Mouse (Mus musculus): ENCODE measurements around the gene Arfrp1. TPM values are rescaled to one million over a fixed set of nuclear protein-coding genes. Genes with fewer than 3 reads are reported as not detected.

Arfrp1 gene
- total and polyA plus RNA-seq, 3 experiments = 42.3 to 52.3 (median 50.7) TPM

GRCm38 (mm10) chr2:181312435-181312834 is 52.8 kb downstream of the Arfrp1 start:
- TF ChIP-seq POLR2A (IDR thresholded peaks at IDR 0.05; ENCODE audit: insufficient read depth, low read depth, low read length) = no peak
- no peak for TF ChIP-seq CTCF (IDR thresholded peaks at IDR 0.05)
- TF ChIP-seq EP300 (IDR thresholded peaks at IDR 0.05; ENCODE audit: insufficient read depth, low read depth, low read length) = no peak
- intact Hi-C loops (cut with DNase I) = no loop called here
- Histone ChIP-seq H3K36me3 (ENCODE audit: control insufficient read depth, insufficient read depth, low read length) (no peaks in the 10 kb centered on the region), H3K4me1 (ENCODE audit: control insufficient read depth, insufficient read depth, low read length) (no peaks in the 10 kb centered on the region), H3K4me3 (no peak overlapping the region), H3K9ac (ENCODE audit: low read depth, low read length) (no peak overlapping the region), H3K79me2 (replicated peaks; ENCODE audit: control insufficient read depth, insufficient read depth, low read length) (no peaks in the 10 kb centered on the region), H3K27me3 (ENCODE audit: control insufficient read depth, insufficient read depth, low read length) (no peaks in the 10 kb centered on the region; the same call in 1 of the 2 replicates), H3K27ac (no peak overlapping the region)
- 52% methylated on average over 3 of the region's 3 CpGs for WGBS
- DNase-seq = no peak

Other genes with a start within 250 kb of the Arfrp1 start
- under 1 TPM in 1 of 2 experiments, not detected in 1; 0.05 TPM for gene Kcnq2, start 230.1 kb downstream of the Arfrp1 start, total RNA-seq (2021)
- gene Kcnq2, start 230.1 kb downstream of the Arfrp1 start, polyA plus RNA-seq (2012; rRNA removed) = 0.23 TPM in 2 replicates
- 1,000 to 10,000 TPM; 1,434 to 1,646 TPM for gene Eef1a2, start 208.4 kb downstream of the Arfrp1 start, total RNA-seq (2021)
- gene Eef1a2, start 208.4 kb downstream of the Arfrp1 start, polyA plus RNA-seq (2012; rRNA removed) = 1,031 and 1,150 TPM in 2 replicates
- gene Ppdpf, start 178.2 kb downstream of the Arfrp1 start, total RNA-seq (2021) = 10 to 100 TPM; 47.5 to 57.7 TPM
- gene Ppdpf, start 178.2 kb downstream of the Arfrp1 start, polyA plus RNA-seq (2012; rRNA removed) = 81.2 and 82.4 TPM in 2 replicates
- under 1 TPM in 1 of 2 experiments, not detected in 1; 0.07 TPM for gene Ptk6, start 162.6 kb downstream of the Arfrp1 start, total RNA-seq (2021)
- gene Ptk6, start 162.6 kb downstream of the Arfrp1 start, polyA plus RNA-seq (2012; rRNA removed) = 0.03 TPM in 1 of 2 replicates, not detected in the other
- under 1 TPM; 0.44 to 0.59 TPM for gene Srms, start 152.2 kb downstream of the Arfrp1 start, total RNA-seq (2021)
- gene Srms, start 152.2 kb downstream of the Arfrp1 start, polyA plus RNA-seq (2012; rRNA removed) = 0.59 and 1.3 TPM in 2 replicates
- gene Fndc11, start 145.4 kb downstream of the Arfrp1 start, total RNA-seq (2021) = not detected
- 0.29 and 0.43 TPM in 2 replicates for gene Fndc11, start 145.4 kb downstream of the Arfrp1 start, polyA plus RNA-seq (2012; rRNA removed)
- gene Helz2, start 123.4 kb downstream of the Arfrp1 start, total RNA-seq (2021) = 10 to 100 TPM in 1 of 2 experiments, 1 to 10 TPM in 1; 9.2 to 11.2 TPM
- 14.1 and 19.4 TPM in 2 replicates for gene Helz2, start 123.4 kb downstream of the Arfrp1 start, polyA plus RNA-seq (2012; rRNA removed)
- 10 to 100 TPM in 1 of 2 experiments, 1 to 10 TPM in 1; 8.5 to 10.2 TPM for gene Gmeb2, start 77.4 kb downstream of the Arfrp1 start, total RNA-seq (2021)
- 9.4 and 12.7 TPM in 2 replicates for gene Gmeb2, start 77.4 kb downstream of the Arfrp1 start, polyA plus RNA-seq (2012; rRNA removed)
- under 1 TPM; 0.29 to 0.32 TPM for gene Stmn3, start 50.9 kb downstream of the Arfrp1 start, total RNA-seq (2021)
- gene Stmn3, start 50.9 kb downstream of the Arfrp1 start, polyA plus RNA-seq (2012; rRNA removed) = 0.37 and 1.6 TPM in 2 replicates
- 10 to 100 TPM in 1 of 2 experiments, 1 to 10 TPM in 1; 8.3 to 10.6 TPM for gene Rtel1, start 45.7 kb downstream of the Arfrp1 start, total RNA-seq (2021)
- gene Rtel1, start 45.7 kb downstream of the Arfrp1 start, polyA plus RNA-seq (2012; rRNA removed) = 21.9 and 29.6 TPM in 2 replicates
- 10 to 100 TPM; 18.7 to 18.9 TPM for gene Zgpat, start 476 bp downstream of the Arfrp1 start, total RNA-seq (2021)
- gene Zgpat, start 476 bp downstream of the Arfrp1 start, polyA plus RNA-seq (2012; rRNA removed) = 21.0 and 31.5 TPM in 2 replicates
- gene Lime1, start 14.7 kb upstream of the Arfrp1 start, total RNA-seq (2021) = 1 to 10 TPM; 5.0 to 5.2 TPM
- 21.7 and 21.8 TPM in 2 replicates for gene Lime1, start 14.7 kb upstream of the Arfrp1 start, polyA plus RNA-seq (2012; rRNA removed)
- 10 to 100 TPM; 10.7 to 13.2 TPM for gene Zbtb46, start 94.0 kb upstream of the Arfrp1 start, total RNA-seq (2021)
- gene Zbtb46, start 94.0 kb upstream of the Arfrp1 start, polyA plus RNA-seq (2012; rRNA removed) = 8.3 and 14.9 TPM in 2 replicates
- gene Abhd16b, start 127.8 kb upstream of the Arfrp1 start, total RNA-seq (2021) = not detected
- gene Abhd16b, start 127.8 kb upstream of the Arfrp1 start, polyA plus RNA-seq (2012; rRNA removed) = not detected in 2 replicates
- 10 to 100 TPM; 56.8 to 58.7 TPM for gene Tpd52l2, start 131.7 kb upstream of the Arfrp1 start, total RNA-seq (2021)
- 61.1 and 93.6 TPM in 2 replicates for gene Tpd52l2, start 131.7 kb upstream of the Arfrp1 start, polyA plus RNA-seq (2012; rRNA removed)
- 10 to 100 TPM; 62.3 to 71.5 TPM for gene Dnajc5, start 155.1 kb upstream of the Arfrp1 start, total RNA-seq (2021)
- gene Dnajc5, start 155.1 kb upstream of the Arfrp1 start, polyA plus RNA-seq (2012; rRNA removed) = 43.4 and 68.9 TPM in 2 replicates
- 10 to 100 TPM; 31.3 to 32.5 TPM for gene Uckl1, start 219.5 kb upstream of the Arfrp1 start, total RNA-seq (2021)
- gene Uckl1, start 219.5 kb upstream of the Arfrp1 start, polyA plus RNA-seq (2012; rRNA removed) = 115 and 156 TPM in 2 replicates
- 10 to 100 TPM; 35.3 to 38.6 TPM for gene Prpf6, start 226.5 kb upstream of the Arfrp1 start, total RNA-seq (2021)
- 13.8 and 19.1 TPM in 2 replicates for gene Prpf6, start 226.5 kb upstream of the Arfrp1 start, polyA plus RNA-seq (2012; rRNA removed)
- gene Zfp512b, start 227.4 kb upstream of the Arfrp1 start, total RNA-seq (2021) = 10 to 100 TPM; 13.2 to 16.9 TPM
- gene Zfp512b, start 227.4 kb upstream of the Arfrp1 start, polyA plus RNA-seq (2012; rRNA removed) = 20.6 and 25.9 TPM in 2 replicates
- 1 to 10 TPM; 1.0 to 1.6 TPM for gene Samd10, start 233.8 kb upstream of the Arfrp1 start, total RNA-seq (2021)
- 5.1 and 6.4 TPM in 2 replicates for gene Samd10, start 233.8 kb upstream of the Arfrp1 start, polyA plus RNA-seq (2012; rRNA removed)

All from heart, adult 2 months (tissue).